Mouse (Mus musculus) hindbrain, postnatal 0 days (tissue): ENCODE results near the gene Rnf145. TPM values are rescaled to one million over a fixed set of nuclear protein-coding genes. Genes with fewer than 3 reads are reported as not detected.

Experiments
- ATAC-seq: fragments of 200-750 bp; cut with Nextera tagmentation; 2 replicates; pipeline ENCODE4 v1.8.0; 2017; ENCODE audit warnings: mild to moderate bottlenecking, moderate TSS enrichment, moderate library complexity
- DNase-seq: peaks from one replicate; pipeline ENCODE4 v3.0.0-alpha.2; 2015; ENCODE audit warnings: low spot score
- H3K27ac ChIP-seq: fragments of 300-500 bp; sonication (generic); 2 replicates; pipeline ENCODE4 v1.5.1; 2014; ENCODE audit warnings: mild to moderate bottlenecking
- H3K27me3 ChIP-seq: fragments of 300-500 bp; sonication (generic); 2 replicates; pipeline ENCODE4 v1.6.1; 2014; ENCODE audit warnings: low read length, mixed read lengths; ENCODE audit not compliant: insufficient read depth
- H3K36me3 ChIP-seq: fragments of 300-500 bp; sonication (generic); 2 replicates; pipeline ENCODE4 v1.6.1; 2014; ENCODE audit warnings: low read length, mixed read lengths; ENCODE audit not compliant: insufficient read depth
- H3K4me1 ChIP-seq: fragments of 300-500 bp; sonication (generic); 2 replicates; pipeline ENCODE4 v1.6.1; 2014; ENCODE audit warnings: antibody characterized with exemption, low read length, mixed read lengths; ENCODE audit not compliant: insufficient read depth
- H3K4me2 ChIP-seq: fragments of 300-500 bp; sonication (generic); 2 replicates; pipeline ENCODE4 v1.6.1; 2014; ENCODE audit warnings: low read depth, mild to moderate bottlenecking, low read length, moderate library complexity, mixed read lengths
- H3K4me3 ChIP-seq: fragments of 300-500 bp; sonication (generic); 2 replicates; pipeline ENCODE4 v1.5.1; 2014; ENCODE audit warnings: low read length
- H3K9ac ChIP-seq: fragments of 300-500 bp; sonication (generic); replicated peaks from 2 replicates; pipeline ENCODE4 v1.6.1; 2014; ENCODE audit warnings: mild to moderate bottlenecking, low read length, moderate library complexity, mixed read lengths
- H3K9me3 ChIP-seq: fragments of 300-500 bp; sonication (generic); 2 replicates; pipeline ENCODE4 v1.6.1; 2016; ENCODE audit warnings: low read length, mixed read lengths
- CTCF ChIP-seq: IDR thresholded peaks from 2 replicates; pipeline ENCODE4 v1.5.1; 2016; ENCODE audit warnings: antibody characterized with exemption, control low read depth, low read depth
- WGBS: fragments of 180-500 bp; shearing (Covaris S2); extraction: QIAGEN DNeasy Blood & Tissue Kit; methylation state at CpG from one replicate; pipeline ENCODE4 v1.1.7; 2014; 5-methylcytosine and 5-hydroxymethylcytosine counted together
- polyA plus RNA-seq: library from polyadenylated mRNA; unstranded; fragments of >200 nt; fragmentation: Nextera tagmentation; extraction: Ambion mirVana; gene quantifications from 2 replicates; pipeline ENCODE4 v1.2.1, GENCODE M21; 2015
- total RNA-seq: library from RNA; depleted of rRNA; stranded (reverse); fragments of >200 nt; gene quantifications from 2 replicates; pipeline ENCODE4 v1.2.3, GENCODE M21; 2014

Gene Rnf145
- total and polyA plus RNA-seq, 2 experiments from 2014 or later: 92.9 to 122 TPM

GRCm38 (mm10) chr11:44573396-44573795 lies 54.6 kb downstream of the Rnf145 start:
- Histone ChIP-seq H3K4me3 (no peak overlapping the region), H3K36me3 (no peaks in the 10 kb centered on the region), H3K9me3 (no peaks in the 10 kb centered on the region), H3K9ac (no peak overlapping the region), H3K27ac (no peak overlapping the region), H3K4me1 (no peaks in the 10 kb centered on the region), H3K27me3 (no peaks in the 10 kb centered on the region), H3K4me2 (no peak overlapping the region)
- no peak for TF ChIP-seq CTCF
- ATAC-seq (no peak), DNase-seq (no peak)
- 77% methylated on average over 3 of the region's 3 CpGs for WGBS

- H3K9me3 ChIP-seq: no peaks in the 10 kb centered on the region
- H3K36me3 ChIP-seq: no peaks in the 10 kb centered on the region
- H3K4me3 ChIP-seq: no peak overlapping the region
- no peak for ATAC-seq
- H3K4me1 ChIP-seq: no peaks in the 10 kb centered on the region
- 92% methylated on average over 8 of the region's 8 CpGs for WGBS
- H3K4me2 ChIP-seq: no peak overlapping the region
- DNase-seq: no peak
- no peak overlapping the region for H3K9ac ChIP-seq
- no peak overlapping the region for H3K27ac ChIP-seq
- H3K27me3 ChIP-seq: no peaks in the 10 kb centered on the region
- TF ChIP-seq CTCF: no peak
Observed at GRCm38 (mm10) chr11:44574391-44574790, 55.6 kb downstream of the Rnf145 start.

GRCm38 (mm10) chr11:44574820-44575219 lies 56.1 kb downstream of the Rnf145 start:
- H3K27me3 ChIP-seq: no peaks in the 10 kb centered on the region
- ATAC-seq (no peak), DNase-seq (no peak)
- no peak overlapping the region for H3K4me2 ChIP-seq
- H3K36me3 ChIP-seq: no peaks in the 10 kb centered on the region
- H3K4me3 ChIP-seq: no peak overlapping the region
- no peaks in the 10 kb centered on the region for H3K4me1 ChIP-seq
- 94% methylated on average over 5 of the region's 5 CpGs for WGBS
- TF ChIP-seq CTCF: no peak
- 0 out of 2 replicates have a peak, but pooled peaks cover 3% of the 10 kb centered on the region for H3K9me3 ChIP-seq
- no peak overlapping the region for H3K27ac ChIP-seq
- no peak overlapping the region for H3K9ac ChIP-seq

- Histone ChIP-seq H3K4me1 (no peaks in the 10 kb centered on the region), H3K27ac (no peak overlapping the region)
- 83% methylated on average over 9 of the region's 9 CpGs for WGBS
Observed at GRCm38 (mm10) chr11:44577911-44578310, 59.1 kb downstream of the Rnf145 start.

GRCm38 (mm10) chr11:44581277-44581683 lies 62.5 kb downstream of the Rnf145 start:
- DNase-seq: peak; percentile 50
- H3K4me1 ChIP-seq: no peaks in the 10 kb centered on the region
- H3K4me3 ChIP-seq: no peak overlapping the region
- no peak overlapping the region for H3K27ac ChIP-seq
- H3K36me3 ChIP-seq: no peaks in the 10 kb centered on the region
- ATAC-seq: no peak
- no peak overlapping the region for H3K4me2 ChIP-seq
- no peaks in the 10 kb centered on the region for H3K27me3 ChIP-seq
- no peak overlapping the region for H3K9ac ChIP-seq
- WGBS: 34% methylated on average over 11 of the region's 11 CpGs
- TF ChIP-seq CTCF: peak; percentile 45
- H3K9me3 ChIP-seq: 0 out of 2 replicates have a peak, but pooled peaks cover 3% of the 10 kb centered on the region

More at GRCm38 (mm10) chr11:44577911-44578310, 59.1 kb downstream of the Rnf145 start:
- Histone ChIP-seq H3K27me3 (no peaks in the 10 kb centered on the region), H3K9ac (no peak overlapping the region), H3K4me3 (no peak overlapping the region), H3K9me3 (0 out of 2 replicates have a peak, but pooled peaks cover 3% of the 10 kb centered on the region), H3K4me2 (no peak overlapping the region), H3K36me3 (no peaks in the 10 kb centered on the region)
- TF ChIP-seq CTCF: no peak
- ATAC-seq (no peak), DNase-seq (no peak)

- TF ChIP-seq CTCF: peak; percentile 94
- Histone ChIP-seq H3K27ac (no peak overlapping the region), H3K4me3 (no peak overlapping the region), H3K4me2 (no peak overlapping the region), H3K9me3 (no peaks in the 10 kb centered on the region), H3K9ac (no peak overlapping the region), H3K4me1 (no peaks in the 10 kb centered on the region), H3K36me3 (no peaks in the 10 kb centered on the region), H3K27me3 (no peaks in the 10 kb centered on the region)
- DNase-seq (peak; percentile 93), ATAC-seq (0 out of 2 replicates have a peak, but pooled peaks have one; percentile 21)
- WGBS: 12% methylated on average over 3 of the region's 3 CpGs
Observed at GRCm38 (mm10) chr11:44586047-44586696, 67.4 kb downstream of the Rnf145 start.

- ATAC-seq: no peak
- no peak for DNase-seq
- WGBS: 94% methylated on average over 6 of the region's 6 CpGs
- Histone ChIP-seq H3K27me3 (no peaks in the 10 kb centered on the region), H3K4me3 (no peak overlapping the region), H3K9me3 (no peaks in the 10 kb centered on the region), H3K27ac (no peak overlapping the region), H3K9ac (no peak overlapping the region), H3K36me3 (no peaks in the 10 kb centered on the region), H3K4me1 (no peaks in the 10 kb centered on the region), H3K4me2 (no peak overlapping the region)
- no peak for TF ChIP-seq CTCF
Observed at GRCm38 (mm10) chr11:44593016-44593415, 74.3 kb downstream of the Rnf145 start.
